Mouse (Mus musculus): ENCODE results near the gene Rasal2. TPM values are rescaled to one million over a fixed set of nuclear protein-coding genes. Genes with fewer than 3 reads are reported as not detected.

Gene Rasal2
- polyA plus RNA-seq, 1 experiment from 2014 or later, result 8.6 TPM

DNA sequence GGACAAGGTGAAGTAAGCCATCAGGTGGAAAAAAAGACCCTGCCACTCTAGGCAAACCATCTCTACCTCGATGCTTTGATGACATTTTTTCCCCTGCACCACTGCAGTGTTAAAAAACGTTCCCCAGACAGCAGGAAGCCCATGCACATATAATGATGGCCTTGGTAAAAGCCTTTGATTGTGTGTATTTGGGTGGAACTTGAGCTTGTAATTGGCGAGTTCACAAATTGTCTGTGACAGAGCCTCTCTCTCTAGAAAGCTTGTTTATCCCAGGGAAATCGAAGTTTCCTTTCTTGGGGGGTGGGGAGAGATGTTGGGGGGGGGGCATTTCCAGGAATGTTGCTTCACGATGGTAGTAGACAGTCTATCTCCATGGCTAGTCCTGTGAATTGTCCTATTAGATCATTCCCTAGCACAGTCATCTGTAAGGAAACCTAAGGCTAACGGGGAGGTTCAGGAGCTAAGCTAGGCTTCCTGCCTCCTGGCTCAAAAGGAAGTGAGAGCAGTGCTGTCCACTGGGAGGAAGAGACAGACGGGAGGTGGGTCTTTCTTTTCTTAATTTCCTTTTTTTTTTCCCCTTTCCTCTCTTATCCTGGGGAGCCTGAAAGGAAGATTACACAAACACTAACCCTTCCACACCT, 35.9 kb upstream of the Rasal2 start:
- no peak for DNase-seq (ENCODE audit: low spot score)
- H3K36me3 ChIP-seq (ENCODE audit: control insufficient read depth, insufficient read depth, low read length), result no peaks in the 10 kb centered on the region
- H3K27ac ChIP-seq (replicated peaks), result no peak overlapping the region
- TF ChIP-seq CTCF (IDR thresholded peaks at IDR 0.05; ENCODE audit: low read depth), result no peak
- TF ChIP-seq EP300 (optimal IDR thresholded peaks at IDR 0.05), result no peak
- no peaks in the 10 kb centered on the region for H3K9me3 ChIP-seq (ENCODE audit: control insufficient read depth, low read length)
- no peak overlapping the region for H3K9ac ChIP-seq (ENCODE audit: low read length)
- no peaks in the 10 kb centered on the region for H3K27me3 ChIP-seq (ENCODE audit: control insufficient read depth, insufficient read depth, low read length)
- H3K4me2 ChIP-seq (replicated peaks; ENCODE audit: low read depth), result no peak overlapping the region
- H3K4me3 ChIP-seq (ENCODE audit: low read depth, low read length), result no peak overlapping the region
- H3K4me1 ChIP-seq (replicated peaks; ENCODE audit: control insufficient read depth, insufficient read depth), result peaks cover 3% of the 10 kb centered on the region; the same call in 1 of the 2 replicates
- WGBS, result 50% methylated on average over 7 of the region's 7 CpGs
- no peak for ATAC-seq (ENCODE audit: low FRiP score, low TSS enrichment)

DNA sequence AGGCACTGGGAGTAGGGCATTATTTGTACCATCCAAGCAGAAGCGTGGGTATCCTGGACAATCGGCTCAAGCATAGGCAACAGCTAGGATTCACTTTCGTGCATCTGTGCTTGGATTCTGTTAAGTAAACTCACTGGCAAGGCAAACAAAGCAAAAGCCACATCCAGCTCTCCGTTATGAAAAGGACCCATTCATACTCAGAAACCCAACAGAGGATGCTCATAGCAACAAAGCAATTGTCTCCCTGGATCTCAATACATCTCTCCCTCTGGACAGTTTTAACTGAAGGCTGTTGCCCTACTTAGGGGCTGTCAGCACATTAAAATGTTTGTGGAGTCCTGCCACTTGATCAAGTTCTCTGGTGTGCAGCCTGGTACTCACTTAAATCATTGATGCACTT, 34.7 kb upstream of the Rasal2 start:
- Histone ChIP-seq H3K27me3 (ENCODE audit: control insufficient read depth, insufficient read depth, low read length) (no peaks in the 10 kb centered on the region), H3K36me3 (ENCODE audit: control insufficient read depth, insufficient read depth, low read length) (no peaks in the 10 kb centered on the region), H3K4me3 (ENCODE audit: low read depth, low read length) (no peak overlapping the region), H3K4me2 (replicated peaks; ENCODE audit: low read depth) (no peak overlapping the region), H3K9me3 (ENCODE audit: control insufficient read depth, low read length) (no peaks in the 10 kb centered on the region), H3K27ac (replicated peaks) (no peak overlapping the region), H3K9ac (ENCODE audit: low read length) (no peak overlapping the region), H3K4me1 (replicated peaks; ENCODE audit: control insufficient read depth, insufficient read depth) (peaks cover 3% of the 10 kb centered on the region; the same call in 1 of the 2 replicates)
- TF ChIP-seq CTCF (IDR thresholded peaks at IDR 0.05; ENCODE audit: low read depth) (no peak), EP300 (optimal IDR thresholded peaks at IDR 0.05) (no peak)
- WGBS, result 58% methylated on average over 4 of the region's 4 CpGs
- DNase-seq (ENCODE audit: low spot score) (no peak), ATAC-seq (ENCODE audit: low FRiP score, low TSS enrichment) (no peak)

DNA sequence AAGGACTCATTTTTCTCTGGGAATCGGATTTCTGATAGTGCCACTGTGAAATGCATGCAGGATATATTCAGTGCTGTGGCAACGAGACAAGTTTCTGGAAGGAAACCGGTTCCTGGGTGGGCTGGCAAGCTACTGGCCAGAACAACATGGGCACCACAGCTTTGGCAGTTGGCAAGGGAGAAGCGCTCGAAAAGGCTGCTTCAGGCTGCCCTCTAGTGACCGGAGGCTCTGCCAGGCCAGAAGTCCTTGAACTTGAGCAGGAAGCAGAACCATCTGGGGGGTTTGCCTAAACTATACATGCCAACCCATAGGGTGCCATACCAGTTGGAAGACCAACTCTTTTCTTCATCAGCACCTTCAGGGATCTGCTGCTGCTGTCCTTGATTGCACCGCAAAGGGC, 33.9 kb upstream of the Rasal2 start:
- no peaks in the 10 kb centered on the region for H3K36me3 ChIP-seq (ENCODE audit: control insufficient read depth, insufficient read depth, low read length)
- no peak for TF ChIP-seq EP300 (optimal IDR thresholded peaks at IDR 0.05)
- peak; percentile 71 for TF ChIP-seq CTCF (IDR thresholded peaks at IDR 0.05; ENCODE audit: low read depth)
- no peak overlapping the region for H3K4me3 ChIP-seq (ENCODE audit: low read depth, low read length)
- H3K9ac ChIP-seq (ENCODE audit: low read length), result no peak overlapping the region
- no peaks in the 10 kb centered on the region for H3K27me3 ChIP-seq (ENCODE audit: control insufficient read depth, insufficient read depth, low read length)
- DNase-seq (ENCODE audit: low spot score) (peak; percentile 56), ATAC-seq (ENCODE audit: low FRiP score, low TSS enrichment) (no peak)
- 62% methylated on average over 7 of the region's 7 CpGs for WGBS
- H3K9me3 ChIP-seq (ENCODE audit: control insufficient read depth, low read length), result no peaks in the 10 kb centered on the region
- H3K27ac ChIP-seq (replicated peaks), result no peak overlapping the region
- H3K4me2 ChIP-seq (replicated peaks; ENCODE audit: low read depth), result no peak overlapping the region
- peaks cover 3% of the 10 kb centered on the region; the same call in 1 of the 2 replicates for H3K4me1 ChIP-seq (replicated peaks; ENCODE audit: control insufficient read depth, insufficient read depth)

DNA sequence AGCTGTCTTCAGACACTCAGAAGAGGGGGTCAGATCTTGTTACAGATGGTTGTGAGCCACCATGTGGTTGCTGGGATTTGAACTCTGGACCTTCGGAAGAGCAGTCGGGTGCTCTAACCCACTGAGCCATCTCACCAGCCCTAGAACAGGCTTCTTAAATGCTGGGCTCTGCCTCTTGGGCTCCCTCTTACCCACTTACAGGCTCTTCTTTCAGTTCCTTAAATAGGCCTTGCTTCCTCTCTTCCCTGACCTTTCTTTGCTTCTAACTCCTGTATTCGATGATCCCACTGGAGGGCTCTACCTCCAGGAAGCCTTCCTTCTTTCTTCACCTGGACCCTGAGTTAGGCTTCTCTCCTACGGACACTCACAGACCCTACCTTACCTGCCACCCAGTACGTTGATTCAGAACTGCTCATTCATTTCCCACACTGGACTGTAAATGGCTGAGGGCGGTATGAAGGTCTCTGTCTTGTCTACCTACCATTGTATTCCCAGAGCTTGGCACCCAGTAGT, 33.1 kb upstream of the Rasal2 start:
- TF ChIP-seq EP300 (optimal IDR thresholded peaks at IDR 0.05) (no peak), CTCF (IDR thresholded peaks at IDR 0.05; ENCODE audit: low read depth) (no peak)
- Histone ChIP-seq H3K27ac (replicated peaks) (no peak overlapping the region), H3K4me1 (replicated peaks; ENCODE audit: control insufficient read depth, insufficient read depth) (peaks cover 3% of the 10 kb centered on the region; the same call in 1 of the 2 replicates), H3K4me2 (replicated peaks; ENCODE audit: low read depth) (no peak overlapping the region), H3K27me3 (ENCODE audit: control insufficient read depth, insufficient read depth, low read length) (no peaks in the 10 kb centered on the region), H3K9me3 (ENCODE audit: control insufficient read depth, low read length) (no peaks in the 10 kb centered on the region), H3K36me3 (ENCODE audit: control insufficient read depth, insufficient read depth, low read length) (no peaks in the 10 kb centered on the region), H3K9ac (ENCODE audit: low read length) (no peak overlapping the region), H3K4me3 (ENCODE audit: low read depth, low read length) (no peak overlapping the region)
- DNase-seq (ENCODE audit: low spot score), result no peak
- 91% methylated on average over 6 of the region's 6 CpGs for WGBS
- no peak for ATAC-seq (ENCODE audit: low FRiP score, low TSS enrichment)

DNA sequence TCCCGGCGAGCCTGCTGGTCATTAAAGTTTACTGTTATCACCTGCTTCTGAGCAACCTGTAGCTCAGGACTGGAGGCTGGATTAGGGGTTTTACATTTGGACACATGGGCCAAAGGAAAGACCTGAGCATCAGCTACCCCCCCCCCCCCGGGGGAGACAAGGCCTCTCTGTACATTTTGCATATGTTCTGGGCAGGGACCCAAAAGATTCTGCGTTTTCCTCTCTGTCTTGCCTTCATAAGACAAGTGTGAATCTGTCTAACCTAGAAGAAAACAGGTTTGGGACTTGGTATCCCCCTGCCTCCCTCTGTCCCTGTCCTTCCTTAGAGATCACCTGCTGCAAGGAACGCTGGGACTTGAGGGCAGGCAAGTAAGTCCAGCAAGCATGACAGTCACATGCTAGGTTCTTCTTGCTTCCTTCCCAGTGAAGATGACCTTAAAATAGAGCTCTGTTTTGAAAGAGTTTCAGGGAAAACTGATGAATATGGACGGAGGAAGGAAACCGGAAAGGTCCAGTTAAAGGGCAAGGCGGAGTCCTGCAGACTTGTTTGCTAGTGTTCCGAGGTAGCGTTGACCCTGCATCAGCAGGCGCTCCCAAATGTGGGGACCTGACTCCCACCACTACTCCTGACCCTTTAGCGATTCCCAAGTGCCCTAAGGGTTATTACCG, 32.4 kb upstream of the Rasal2 start:
- Histone ChIP-seq H3K9ac (ENCODE audit: low read length) (no peak overlapping the region), H3K9me3 (ENCODE audit: control insufficient read depth, low read length) (no peaks in the 10 kb centered on the region), H3K36me3 (ENCODE audit: control insufficient read depth, insufficient read depth, low read length) (no peaks in the 10 kb centered on the region), H3K27ac (replicated peaks) (no peak overlapping the region), H3K4me3 (ENCODE audit: low read depth, low read length) (no peak overlapping the region), H3K27me3 (ENCODE audit: control insufficient read depth, insufficient read depth, low read length) (no peaks in the 10 kb centered on the region), H3K4me1 (replicated peaks; ENCODE audit: control insufficient read depth, insufficient read depth) (peaks cover 2% of the 10 kb centered on the region; the same call in 1 of the 2 replicates), H3K4me2 (replicated peaks; ENCODE audit: low read depth) (no peak overlapping the region)
- no peak for TF ChIP-seq EP300 (optimal IDR thresholded peaks at IDR 0.05)
- no peak for TF ChIP-seq CTCF (IDR thresholded peaks at IDR 0.05; ENCODE audit: low read depth)
- ATAC-seq (ENCODE audit: low FRiP score, low TSS enrichment) (no peak), DNase-seq (ENCODE audit: low spot score) (no peak)
- 63% methylated on average over 13 of the region's 13 CpGs for WGBS

Measured in stomach, postnatal 0 days (tissue).